Mouse (Mus musculus) spleen, adult 12 weeks (tissue): Measurements from ENCODE around the gene Dguok.

Experiments
- DNase-seq: peaks from one replicate; pipeline ENCODE4 v3.0.0; 2022; ENCODE audit warnings: low spot score

The Dguok gene

DNA sequence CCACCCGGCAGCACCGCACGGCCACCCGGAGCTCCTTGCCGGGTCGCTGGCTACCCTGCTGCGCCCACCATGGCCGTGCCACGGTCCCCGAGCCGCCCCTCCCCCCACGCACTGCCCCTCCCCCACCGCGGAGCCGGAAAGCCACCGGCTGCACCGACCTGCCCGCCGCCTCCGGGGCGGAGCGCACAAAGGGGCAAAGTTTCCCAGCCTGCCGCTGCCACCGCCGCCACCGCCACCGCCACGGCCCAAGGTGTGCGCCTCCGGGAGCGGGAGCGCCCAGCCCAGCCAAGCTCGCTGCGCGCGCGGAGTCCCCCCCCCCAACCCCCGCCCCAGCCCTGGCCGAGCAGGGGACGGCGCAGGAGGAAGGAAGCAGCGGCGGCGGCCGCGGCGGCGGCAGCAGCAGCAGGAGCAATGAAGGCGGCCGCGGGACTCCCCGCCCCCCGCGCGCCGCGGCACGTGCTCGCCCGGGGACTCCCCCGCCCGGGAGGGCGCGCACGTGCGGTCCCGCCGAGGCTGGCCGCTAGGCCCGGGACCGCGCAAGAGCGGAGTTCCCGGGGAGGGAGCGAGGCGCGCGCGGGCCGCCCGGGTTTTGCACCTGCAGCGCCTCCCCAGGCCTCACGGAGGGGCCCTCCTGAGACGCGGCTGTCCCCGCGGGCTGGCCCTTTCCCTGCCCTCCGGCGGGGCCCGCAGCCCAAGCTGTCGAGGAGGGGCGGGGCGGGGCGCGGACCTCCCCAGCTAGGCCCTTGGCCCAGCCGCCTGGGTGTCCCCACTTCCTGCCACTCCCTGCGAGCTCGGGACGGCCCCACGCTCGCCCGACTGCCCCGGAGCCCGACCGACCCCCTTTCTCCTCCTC, 50.4 kb downstream of the Dguok start:
- peak; percentile 69 for DNase-seq

DNA sequence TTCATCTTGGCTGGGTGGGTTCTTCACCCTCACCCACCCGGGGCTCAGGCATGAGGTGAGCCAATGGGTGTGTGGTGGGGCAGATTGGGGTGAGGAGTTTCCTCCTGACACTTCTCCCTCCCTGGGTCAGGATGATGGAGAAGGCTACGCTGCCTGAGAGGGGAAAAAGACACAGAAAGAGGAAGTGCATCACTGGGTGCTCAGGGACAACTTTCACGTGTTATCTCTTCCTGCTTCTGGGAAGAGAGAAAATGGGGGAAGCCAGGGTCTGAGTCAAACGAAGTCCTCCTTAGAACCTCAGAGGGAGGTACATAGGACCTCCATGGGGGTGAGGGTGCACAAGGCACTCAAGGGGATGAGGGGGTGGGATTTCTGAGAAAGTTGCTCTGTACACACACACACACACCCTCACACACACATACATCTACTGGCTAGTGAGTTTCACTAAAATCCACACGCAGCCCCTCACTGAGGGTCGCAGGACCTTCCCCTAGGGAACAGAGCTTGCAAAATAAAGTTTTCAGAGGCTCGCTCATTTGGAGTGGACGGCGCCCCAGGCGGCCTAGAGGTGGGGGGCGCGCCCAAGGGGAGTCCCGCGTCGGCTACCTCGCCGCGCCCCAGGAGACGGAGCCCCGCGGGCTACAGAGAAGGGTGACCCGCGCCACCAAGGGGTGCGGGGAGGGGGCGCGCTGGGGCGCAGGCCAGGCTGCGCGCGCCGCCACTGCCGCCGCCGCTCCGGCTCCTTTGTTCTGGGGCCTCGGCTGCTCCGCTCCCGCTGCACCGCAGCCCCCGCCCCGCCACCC, 51.2 kb downstream of the Dguok start:
- DNase-seq = no peak

DNA sequence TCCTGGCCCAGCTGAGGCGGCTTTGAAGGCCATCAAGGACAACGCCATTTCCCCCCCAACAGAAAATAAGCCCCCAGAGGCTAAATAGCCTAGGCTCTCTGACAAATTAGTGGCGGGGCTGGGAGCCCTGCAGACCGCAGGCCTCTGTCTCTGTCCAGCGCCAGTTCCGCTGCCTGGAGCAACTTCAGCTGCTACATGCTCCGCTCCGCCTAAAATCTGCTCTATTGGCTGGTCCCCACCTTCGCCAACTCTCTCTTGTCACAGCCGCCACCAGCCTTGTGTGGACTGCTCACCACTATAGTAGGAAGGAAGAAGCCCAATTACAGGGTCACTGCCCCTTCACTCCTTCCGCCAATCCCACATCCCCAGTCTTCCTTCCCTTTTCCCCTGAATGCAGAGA, 53.1 kb downstream of the Dguok start:
- DNase-seq = no peak

DNA sequence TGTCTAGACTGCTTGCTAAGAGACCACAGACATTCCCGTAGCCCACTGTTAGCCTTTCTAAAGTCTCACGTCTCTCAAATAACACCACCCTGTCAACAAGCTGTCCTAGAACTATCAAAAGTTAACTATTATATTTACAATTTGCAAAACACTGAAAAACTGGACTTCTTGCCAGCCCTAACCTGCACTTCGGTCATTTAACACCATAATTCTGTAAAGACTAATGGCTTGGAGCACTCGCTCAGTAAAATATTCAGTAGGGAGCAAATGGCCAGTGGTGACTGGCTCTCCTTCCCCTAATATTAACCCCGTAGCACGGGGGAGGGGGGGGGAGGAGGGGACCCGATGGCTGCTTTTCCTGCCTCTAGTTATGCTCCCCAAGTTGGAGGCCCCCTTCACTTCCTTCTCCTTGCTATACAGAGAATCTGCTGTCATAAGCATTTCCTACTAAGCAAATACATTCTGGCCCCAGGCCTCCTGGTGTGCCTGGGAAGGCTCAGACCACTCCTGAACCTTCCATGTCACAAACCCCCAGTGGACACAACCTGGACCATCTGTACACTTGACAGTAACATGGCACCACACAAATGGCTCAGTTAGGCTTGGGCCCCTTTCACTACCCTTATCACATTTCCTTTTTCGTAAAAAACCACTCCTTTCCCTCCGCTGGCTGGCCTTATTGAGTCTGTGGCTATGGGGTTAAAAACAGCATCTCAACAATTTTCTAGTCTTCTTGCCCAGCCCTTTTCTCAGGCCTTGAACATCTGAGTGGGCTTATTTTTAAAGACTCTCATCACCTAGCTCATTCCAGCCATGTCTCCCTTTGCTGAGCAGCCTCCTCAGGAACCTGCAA, 56.1 kb downstream of the Dguok start:
- DNase-seq = no peak

DNA sequence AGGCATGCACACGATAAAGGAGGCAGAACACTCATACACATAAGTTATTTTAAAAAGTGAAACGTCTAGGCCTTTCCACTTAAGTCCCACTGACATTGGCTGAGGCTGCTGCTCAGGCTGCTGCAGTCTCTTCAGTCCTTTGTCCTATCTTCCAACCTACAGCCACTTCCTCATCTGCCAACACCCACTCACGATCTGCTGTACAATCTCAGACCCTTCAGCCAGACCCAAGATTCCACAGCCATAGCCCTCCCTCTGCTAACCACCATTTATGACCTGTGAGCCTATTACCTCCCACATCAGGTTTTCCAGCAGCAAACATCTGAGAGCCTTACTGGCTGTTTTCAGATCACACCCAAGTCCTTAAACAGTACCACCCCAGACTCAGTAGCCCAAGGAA, 57.3 kb downstream of the Dguok start:
- DNase-seq = no peak

DNA sequence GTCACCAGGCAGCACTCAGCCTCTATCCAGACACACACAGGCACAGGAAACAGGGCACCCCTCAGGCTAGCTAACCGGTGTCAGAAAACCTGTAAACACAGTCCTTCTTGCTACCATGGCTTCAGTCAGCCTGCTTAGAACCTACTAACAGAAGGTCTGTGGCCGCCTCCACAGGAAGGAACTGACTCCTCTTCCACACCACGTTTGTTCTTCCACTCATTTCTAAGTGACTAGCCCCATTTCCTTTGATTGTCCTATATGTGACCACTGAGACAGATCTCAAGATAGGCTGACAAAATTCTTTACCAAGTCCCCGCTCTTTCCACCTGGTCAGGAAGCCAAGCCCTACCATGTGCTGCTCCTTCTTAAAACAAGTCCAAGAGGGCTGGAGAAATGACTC, 57.9 kb downstream of the Dguok start:
- no peak for DNase-seq

DNA sequence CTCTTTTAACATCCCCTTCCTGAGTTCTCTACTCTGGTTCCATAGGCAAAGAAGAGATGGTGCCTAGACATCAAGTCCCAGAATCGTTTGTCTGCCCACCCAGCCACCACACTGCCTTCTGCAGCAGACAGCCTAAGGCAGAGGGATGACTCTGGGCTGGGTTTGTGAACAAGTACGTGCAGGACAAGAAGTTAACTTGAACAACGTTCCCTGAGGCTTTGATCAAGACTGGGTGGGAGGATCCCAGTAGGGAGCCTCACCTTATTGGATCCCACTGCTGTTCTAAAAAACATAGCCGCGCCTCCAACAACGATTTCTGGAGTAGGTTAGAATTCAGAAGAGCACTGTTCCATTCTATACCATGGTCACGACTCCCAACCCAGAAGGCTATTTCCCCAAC, 59.7 kb downstream of the Dguok start:
- no peak for DNase-seq

DNA sequence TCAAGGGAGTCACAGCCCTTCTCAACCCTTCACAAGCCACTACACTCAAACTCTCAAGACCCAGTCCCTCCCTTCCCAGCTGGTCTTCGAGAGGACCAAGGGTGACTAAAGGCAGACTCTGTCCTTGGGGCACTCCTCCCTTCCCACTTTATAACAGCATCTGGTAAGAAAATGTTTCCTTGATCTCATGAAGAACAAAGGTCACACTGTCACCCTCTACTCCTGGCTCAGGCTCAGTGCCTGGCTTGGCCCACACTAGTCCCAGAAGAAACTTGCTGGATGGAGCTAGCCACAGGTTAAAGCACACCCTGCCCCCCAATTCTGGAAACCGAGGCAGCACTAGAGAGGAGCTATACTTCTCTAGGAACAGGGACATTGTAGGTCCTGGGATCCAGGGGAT, 61.0 kb downstream of the Dguok start:
- DNase-seq = no peak

DNA sequence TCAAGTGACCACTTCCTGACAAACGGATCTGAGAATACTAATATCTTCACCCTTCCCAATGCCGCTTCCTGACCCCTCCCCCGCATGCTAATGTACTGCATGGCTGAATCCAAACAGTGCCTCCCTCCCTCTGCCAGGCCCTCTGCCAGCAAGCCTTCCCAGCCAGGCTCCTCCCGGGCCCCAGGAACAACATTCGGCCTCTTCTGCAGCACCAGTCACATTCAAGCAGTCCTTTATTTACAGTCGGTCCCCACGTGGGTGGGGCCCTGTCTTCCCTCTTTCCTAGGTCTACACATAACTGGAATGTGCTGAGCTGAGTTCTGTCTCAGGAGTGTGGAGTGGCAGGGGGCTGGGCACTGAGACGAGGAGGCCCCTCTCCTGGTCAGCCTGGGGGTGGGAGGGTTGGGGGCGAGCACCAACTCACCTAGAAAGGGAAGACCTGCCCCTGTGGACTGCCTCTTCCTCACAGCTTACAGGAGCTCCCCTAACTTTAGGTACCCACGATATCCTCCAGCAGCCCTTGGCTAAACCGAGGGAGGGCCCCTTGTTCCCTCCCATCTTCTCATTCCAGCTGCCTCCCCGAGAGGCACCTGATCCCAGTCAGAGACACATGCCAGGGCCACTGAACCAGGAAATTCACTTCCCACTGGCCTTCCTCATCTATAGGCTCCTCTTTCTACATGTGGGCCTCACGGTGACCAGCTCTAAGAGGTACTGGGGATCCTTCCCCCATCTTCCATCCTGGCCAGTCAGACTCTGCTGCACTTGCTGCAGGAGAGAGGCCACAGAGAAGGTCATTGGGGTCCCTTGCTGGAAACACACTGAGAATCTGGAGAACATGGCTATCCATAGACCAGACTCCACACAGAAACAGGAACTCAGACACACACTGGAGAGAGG, 63.1 kb downstream of the Dguok start:
- no peak for DNase-seq

DNA sequence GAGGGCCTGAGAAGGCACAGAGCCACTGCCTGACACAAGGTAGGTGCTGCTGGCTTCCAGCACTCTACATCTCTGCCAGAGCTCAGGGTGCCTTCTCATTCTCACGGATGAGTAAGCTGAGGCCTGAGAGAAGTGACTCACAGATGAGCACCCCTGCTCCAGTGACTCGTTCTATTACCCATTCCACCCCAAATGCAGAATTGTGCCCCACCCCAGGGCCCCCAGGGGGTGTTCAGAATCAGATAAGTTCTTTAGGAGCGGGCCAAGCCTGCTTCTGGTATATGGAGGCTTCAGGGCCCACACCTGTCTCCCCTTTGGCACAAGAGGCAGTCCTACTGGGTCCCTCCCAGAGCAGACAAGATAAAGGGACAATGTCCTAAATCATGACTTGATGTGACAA, 64.1 kb downstream of the Dguok start:
- DNase-seq = no peak

DNA sequence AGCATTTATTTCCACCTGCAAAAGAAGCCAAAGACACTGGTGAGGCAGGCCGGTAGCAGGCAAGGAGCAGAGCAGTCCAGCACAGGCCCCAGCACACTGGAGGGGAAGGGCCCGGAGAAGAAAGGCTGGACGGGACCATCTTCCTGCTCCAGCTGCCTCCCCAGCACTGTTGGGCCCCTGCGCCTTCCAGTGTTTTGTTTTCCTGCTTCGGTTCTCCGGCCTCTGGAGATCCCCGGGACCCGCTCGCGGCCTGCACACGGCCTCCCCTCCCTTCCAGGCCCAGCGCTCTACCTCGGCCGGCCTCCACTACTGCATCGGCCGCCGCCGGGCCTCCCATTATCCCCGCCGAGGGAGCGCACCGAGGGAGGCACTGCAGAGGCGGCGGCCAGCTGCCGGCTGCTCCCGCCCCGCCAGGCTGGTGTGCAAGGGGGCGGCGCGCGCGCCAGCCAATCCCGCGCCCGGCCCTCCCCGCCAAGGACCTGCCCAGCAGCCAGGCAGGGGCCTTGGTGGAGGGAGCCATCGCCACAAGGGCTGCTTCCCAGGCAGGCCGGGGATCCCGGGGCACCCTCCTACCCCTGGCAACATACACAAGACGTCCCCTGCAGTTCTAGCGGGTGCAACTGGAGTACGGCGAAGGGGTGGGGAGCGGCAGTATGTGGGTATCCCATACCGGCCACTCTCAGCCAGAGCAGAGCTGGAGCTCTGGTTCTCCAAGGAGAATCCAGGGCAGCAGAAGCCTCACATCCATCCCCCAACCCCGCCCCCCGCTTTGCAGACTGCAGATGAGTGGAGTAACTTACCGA, 65.3 kb downstream of the Dguok start:
- DNase-seq = peak; percentile 76

DNA sequence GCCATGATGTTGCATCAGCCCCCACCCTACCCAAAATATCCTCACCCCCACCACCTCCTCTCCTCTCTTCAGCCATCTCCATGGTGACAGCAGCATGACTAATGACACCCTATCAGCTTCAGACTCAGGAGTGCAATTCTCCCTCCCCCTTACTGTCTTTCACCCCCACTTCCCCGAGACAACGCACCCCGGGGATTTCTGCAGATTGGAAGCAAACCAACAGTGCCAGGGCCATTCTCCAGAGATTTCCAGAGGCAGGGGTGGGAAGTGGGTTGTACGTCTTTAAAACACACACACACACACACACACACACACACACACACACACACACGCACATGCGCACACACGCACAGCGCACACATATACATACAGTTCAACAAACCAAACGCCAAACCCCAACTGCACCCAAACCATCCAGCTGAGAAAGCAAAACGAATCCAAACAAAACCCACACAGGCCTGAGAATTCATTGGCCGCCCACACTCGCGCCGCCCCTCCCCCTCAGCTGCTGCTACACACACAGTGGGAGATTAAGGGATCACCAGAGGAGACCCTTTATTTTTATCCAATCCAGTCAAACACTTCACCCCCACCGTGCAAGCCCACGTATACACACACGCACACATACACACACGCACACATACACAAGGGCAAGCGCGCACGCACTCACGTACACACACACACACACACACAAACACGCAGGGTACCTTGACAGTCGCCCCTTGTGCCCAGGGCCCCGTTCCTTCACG, 66.1 kb downstream of the Dguok start:
- DNase-seq = no peak

DNA sequence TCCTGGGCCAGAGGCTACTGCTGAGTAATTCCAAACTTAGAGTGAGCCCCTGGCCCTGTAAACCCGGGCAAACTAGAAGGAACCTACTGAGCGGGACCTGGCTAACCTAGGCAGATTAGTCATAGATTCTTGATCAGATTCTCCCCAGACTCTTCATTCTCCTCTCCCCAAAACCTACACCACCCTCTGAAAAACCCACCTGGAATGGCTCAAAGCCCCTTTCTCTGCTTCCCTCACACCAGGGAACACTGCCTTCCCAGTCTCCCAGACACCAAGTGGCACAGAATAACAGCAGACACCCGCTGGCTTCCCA, 66.6 kb downstream of the Dguok start:
- no peak for DNase-seq

DNA sequence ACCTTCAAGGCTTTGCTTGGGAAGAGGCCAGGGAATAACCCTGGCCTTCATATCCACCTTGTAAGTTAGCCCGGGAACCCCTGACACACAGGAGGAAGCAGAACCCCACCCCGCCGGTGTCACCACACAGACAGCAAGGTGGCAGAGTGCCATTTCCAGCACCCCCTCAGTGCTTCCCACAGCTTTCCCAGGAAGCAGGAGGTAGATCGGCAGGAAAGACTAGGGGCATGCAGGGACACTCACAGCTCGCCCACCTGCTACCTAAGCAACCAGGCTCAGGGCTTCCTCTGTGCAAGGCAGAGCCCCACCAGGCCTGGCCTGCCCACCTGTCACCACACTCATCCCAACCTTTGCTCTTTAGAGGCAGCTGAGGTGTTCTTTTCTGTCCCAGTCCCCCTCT, 67.0 kb downstream of the Dguok start:
- no peak for DNase-seq

DNA sequence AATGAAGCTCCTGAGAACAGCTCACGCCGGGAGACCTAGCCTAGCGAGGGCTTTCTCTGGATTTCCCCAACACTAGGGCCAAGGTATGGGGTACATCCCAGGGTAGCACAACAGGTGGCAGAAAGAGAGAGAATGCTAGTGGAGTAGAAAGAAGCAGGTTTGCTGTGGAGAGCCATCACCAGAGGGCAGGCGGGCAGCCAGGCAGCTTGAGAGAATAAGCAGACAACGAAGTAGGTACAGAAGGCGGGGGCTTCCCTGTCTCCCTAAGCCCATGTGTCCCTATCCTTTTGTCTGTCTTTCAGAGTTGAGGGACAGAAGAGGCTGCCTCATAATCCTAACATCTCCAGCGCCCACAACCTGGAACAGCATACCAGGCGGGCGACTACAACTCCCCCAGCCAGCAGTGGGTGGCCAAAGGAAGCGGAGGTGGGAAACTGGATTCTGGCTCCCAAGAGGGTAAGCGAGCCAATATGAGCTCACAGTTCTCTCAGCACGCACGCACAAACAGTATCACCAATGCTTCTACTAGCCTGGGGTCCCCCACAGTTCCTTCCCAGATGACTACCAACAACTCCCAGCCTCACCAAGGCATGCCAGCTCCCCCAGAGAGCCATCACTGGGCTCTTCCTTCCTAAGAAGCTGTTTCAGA, 67.5 kb downstream of the Dguok start:
- no peak for DNase-seq

DNA sequence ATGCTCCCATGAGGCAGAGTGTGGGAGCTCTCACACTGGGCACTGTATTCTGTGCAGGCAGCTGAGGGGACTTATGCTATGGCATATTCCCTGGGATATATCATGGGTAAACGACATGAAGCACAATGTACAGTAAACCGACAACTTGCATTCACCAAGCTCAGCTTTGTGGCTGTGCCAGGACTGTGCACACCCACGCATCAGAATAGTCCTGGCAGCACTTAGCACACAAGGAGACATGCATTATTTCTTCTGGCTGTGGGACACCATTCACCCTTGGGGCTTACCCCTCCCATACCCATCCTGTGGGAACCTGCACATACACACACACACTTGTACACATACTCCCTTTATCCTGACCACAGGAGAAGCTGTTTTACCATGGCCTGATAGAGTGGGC, 68.2 kb downstream of the Dguok start:
- no peak for DNase-seq

DNA sequence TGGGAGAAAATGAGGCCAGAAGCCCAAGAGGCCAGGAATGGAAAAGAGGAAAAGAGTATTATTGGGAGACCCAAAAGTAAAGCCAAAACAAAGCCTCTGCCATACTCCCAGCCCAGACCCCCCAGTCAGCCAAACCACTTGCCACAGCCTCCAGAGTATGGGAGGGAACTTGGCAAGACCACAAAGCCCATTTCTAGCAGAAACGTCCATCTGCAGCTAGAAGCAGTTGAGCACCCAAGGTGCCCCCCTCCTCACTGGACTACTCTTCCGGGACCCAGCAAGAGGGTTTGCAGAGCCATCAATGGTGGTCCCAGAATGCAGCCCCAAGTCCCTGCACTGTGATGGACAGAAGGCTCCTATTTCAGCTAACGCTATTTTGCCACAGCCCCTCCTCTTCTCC, 69.0 kb downstream of the Dguok start:
- no peak for DNase-seq

DNA sequence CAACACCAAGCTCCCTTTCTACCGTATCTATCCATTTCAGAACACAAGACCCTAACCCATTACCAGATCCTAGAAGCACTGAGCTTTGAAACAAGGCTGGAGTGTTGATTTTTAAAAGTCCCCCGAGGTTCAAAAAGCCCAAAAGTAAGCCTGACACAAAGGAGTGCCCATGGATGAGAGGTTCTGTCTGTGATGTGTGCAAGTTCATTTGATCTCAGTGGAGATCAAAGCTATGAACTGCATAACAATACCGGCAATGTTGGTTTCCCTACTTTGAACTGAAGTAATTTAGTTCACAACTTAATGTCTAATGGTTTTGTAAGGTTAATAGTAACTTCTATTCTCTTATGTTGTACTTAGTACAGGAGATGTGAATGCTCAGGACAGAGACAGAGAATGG, 69.5 kb downstream of the Dguok start:
- no peak for DNase-seq

DNA sequence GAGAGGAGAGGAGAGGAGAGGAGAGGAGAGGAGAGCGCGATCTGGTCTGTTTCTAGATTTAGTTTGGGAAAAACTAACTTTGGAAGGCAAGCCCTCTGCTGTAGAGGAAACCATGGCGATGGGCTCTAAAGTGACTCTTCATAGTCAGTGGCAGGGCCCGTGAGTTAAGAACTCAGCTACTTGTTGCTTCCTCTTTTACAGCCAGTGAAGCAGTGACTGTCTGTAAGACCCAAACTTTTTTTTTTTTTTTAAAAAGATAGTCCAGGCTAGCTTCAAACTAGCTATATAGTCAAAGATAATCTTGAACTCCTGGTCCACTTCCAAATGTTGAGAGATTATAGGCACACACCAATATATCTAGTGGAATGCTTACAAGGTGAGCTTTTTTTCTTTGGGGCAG, 70.2 kb downstream of the Dguok start:
- DNase-seq = no peak

DNA sequence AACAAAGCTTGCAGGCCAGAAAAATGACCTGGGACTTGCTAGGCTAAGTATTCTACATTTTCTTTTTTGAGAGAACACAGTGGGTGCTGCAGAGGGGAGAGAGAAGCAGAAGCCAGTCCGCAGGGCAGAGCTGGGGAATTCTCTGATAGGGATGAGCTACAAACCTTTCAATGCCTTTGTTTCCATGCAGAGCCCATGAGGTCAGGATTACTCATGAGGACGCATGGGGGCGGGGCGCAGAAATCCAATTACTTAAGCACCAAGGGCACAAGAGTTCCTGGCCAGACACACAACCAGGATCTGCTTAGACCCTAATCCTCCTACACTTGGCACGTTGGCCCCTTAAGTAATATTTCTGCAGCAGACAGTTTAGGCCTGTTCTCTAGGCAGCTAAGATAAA, 71.6 kb downstream of the Dguok start:
- DNase-seq = no peak
